Mouse (Mus musculus) left cerebral cortex, postnatal 14 days (tissue): ENCODE measurements around the gene Nol10. TPM values are rescaled to one million over a fixed set of nuclear protein-coding genes. Genes with fewer than 3 reads are reported as not detected.

Experiments
- DNase-seq, 2 experiments: peaks; one replicate each; pipeline ENCODE4 v3.0.0; 2021 to 2022; ENCODE audit warnings: low spot score in 2 of 2, mixed read lengths in 1 of 2
- intact Hi-C: fragments of 180-260 bp; cut with DNase I; formaldehyde crosslinking; loops from one replicate; pipeline ENCODE4 v1.15.1; 2025
- total RNA-seq, 2 experiments: library from RNA; stranded (reverse); gene quantifications; 2 replicates each; pipeline ENCODE4 v1.2.3; 2021

Gene Nol10
- total RNA-seq, 2 experiments from 2014 or later, result 19.7 to 20.3 TPM

DNA sequence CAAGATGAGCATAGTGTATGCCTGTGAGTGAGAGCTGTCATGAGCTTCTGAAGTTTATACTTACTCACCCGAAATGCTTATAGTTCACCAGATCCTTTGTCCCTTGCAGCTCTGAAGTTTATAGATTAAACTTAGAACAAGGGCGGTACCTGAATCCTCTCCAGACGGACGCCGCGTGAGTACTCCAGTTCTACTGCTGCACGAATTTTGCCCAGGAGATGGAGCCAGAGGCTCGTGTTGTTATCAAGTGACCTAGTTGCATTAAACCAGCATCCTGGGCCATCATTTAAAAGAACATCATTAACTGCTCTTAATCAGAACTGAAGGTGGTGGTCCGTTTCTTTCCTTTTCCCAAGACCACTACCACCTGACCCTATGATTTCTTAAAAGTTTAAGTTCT is 10.7 kb downstream of the Nol10 start:
- intact Hi-C loops, result no loop called here
- peak; percentile 42 to 53 for DNase-seq

GRCm38 (mm10) chr12:17360104-17360503 is 11.8 kb downstream of the Nol10 start:
- intact Hi-C loops, result no loop called here
- DNase-seq, result no peak

GRCm38 (mm10) chr12:17360650-17361049 is 12.4 kb downstream of the Nol10 start:
- no peak for DNase-seq
- intact Hi-C loops, result no loop called here

- intact Hi-C loops, result no loop called here
- no peak for DNase-seq
These were observed 14.1 kb downstream of the Nol10 start for GRCm38 (mm10) chr12:17362316-17362715.

DNA sequence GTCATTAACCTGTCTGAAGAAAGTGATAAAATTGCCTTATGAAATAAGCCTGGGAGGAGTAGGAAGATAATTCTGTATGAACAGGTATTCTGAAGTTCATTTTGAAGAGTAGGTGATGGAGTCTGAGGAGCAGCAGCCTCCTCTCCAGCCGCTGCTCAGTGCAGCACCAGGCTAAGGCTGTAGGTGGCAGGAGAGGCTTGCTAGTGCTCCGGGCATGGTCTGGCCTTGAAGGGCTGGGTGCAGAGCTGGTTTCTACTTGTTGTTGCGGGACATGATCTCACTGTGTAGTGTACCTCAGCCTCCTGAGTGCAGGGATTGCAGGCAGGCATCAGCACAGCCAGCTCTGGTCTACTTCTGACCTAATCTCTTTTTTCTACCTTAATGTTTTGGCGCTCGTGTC is 18.7 kb downstream of the Nol10 start:
- peak; percentile 76 for DNase-seq
- intact Hi-C loops, result loop anchor here (5.0 kb wide), 2 partner anchors 185 to 430 kb away; no protein-coding TSS in a partner anchor

GRCm38 (mm10) chr12:17369111-17369510 is 20.9 kb downstream of the Nol10 start:
- DNase-seq, result no peak
- intact Hi-C loops, result loop anchor here (5.0 kb wide), 2 partner anchors 183 to 428 kb away; no protein-coding TSS in a partner anchor

DNA sequence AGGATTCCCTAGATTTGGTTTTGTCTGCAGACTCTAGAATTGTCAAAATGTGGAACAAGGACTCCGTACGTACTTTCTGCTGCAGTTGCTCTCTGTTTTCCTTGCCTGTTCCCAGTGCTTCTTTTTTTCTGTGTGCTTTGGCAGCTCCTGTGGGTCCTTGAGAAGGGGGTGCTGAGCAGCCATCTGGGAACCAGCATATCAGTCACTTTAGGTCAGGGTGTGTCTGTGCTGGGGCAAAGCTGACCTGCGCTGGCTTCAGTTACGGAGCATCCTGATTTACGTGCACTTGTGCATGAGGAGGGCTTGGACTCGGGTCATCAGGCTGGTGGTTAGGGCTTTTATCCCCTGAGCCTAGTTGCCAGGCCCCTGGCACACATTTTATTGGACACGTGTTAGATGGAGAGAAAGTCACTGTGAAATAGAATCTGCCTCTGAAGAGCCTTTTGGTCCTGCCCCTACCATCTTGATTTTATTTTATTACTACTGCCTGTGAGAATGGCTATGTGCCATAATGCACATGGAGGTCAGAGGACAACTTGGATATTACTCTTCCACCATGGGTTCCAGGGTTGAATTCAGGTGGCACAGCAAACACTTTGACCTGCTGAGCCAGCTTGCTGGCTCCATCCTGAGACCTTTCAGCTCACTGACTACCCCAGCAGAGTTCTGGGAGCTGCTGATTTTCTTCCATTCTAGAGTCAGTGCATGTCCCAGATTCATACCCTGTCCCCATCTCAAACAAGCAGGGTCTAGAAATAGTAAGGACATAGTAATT is 21.5 kb downstream of the Nol10 start:
- intact Hi-C loops, result loop anchor here (5.0 kb wide), 2 partner anchors 183 to 428 kb away; no protein-coding TSS in a partner anchor
- no peak for DNase-seq

DNA sequence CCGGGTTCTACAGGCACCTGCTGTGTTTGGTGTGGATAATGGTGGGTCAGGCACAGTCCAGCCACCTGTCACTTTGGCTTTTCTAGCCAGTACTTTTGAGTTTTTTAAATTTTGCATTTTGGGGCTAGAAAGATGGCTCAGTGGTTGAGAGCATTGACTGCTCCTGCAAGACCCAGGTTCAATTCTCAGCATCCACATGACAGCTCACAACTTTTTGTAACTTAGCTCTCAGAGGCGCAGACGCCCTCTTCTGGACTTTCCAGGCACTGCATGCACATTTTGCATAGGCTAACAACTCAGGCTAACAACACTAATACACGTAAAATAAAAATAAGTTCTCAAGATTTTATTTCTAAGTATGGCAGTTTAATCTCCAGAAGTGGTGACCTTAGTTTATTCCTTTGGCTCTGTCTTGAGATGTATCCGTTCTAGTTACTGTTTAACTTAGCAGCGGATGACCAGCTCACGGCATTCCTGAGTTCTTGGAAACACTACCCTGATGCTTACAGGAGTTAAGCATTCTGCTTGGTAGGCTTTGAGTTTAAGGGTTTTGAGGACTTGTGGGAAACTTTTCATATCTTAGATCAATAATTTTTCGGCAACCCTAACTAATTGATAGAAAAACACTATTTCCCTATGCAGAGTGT is 23.5 kb downstream of the Nol10 start:
- intact Hi-C loops, result no loop called here

GRCm38 (mm10) chr12:17372696-17373095 is 24.4 kb downstream of the Nol10 start:
- no peak for DNase-seq
- intact Hi-C loops, result no loop called here

More for the DNA sequence above, 23.5 kb downstream of the Nol10 start:
- DNase-seq, result peak in 1 of 2 experiments; percentile 25

DNA sequence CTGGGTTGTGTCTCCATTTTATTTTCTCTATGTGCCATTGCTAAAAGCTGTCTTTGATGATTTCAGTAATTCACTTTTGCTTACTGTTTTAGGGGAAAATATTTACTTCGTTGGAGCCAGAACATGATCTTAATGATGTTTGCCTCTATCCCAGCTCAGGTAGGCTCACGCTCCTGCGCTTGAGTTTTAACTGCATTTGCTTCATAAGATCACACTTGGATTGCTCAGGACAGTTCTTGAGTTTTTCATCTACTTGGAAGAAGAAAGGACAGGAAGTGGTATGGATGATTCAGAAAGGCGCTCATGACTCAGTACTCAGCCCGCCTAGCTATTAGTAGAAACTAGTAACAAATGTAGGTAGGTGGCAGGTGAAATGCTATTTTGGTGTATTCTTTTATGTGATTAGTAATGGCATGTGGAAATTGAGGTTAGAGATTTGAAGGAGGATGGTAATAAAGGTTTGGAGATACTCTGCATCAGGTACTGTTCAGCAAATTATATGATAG is 25.3 kb downstream of the Nol10 start:
- DNase-seq, result no peak
- intact Hi-C loops, result no loop called here

DNA sequence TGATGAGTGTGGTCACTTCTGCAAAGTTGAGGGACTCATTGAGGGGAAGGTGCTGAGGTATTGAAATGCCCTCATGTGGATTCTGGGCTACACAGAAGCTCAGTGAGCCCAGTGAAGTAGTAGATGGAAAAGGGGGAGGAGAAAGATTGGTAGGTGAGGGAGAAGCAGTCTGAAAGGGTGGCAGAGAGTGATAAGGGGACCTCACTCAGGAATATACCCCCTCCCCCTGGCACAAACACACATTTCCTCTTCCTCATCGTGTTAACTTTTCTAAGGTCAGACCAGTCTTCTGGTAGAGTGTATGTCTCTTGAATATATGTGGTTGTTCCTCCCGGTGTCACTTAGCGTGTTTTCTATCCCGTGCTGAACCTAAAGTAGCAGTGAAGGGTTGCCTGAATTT is 27.0 kb downstream of the Nol10 start:
- intact Hi-C loops, result no loop called here
- no peak for DNase-seq

- intact Hi-C loops, result no loop called here
- no peak for DNase-seq
These were observed 28.3 kb downstream of the Nol10 start for GRCm38 (mm10) chr12:17376521-17376920.

- intact Hi-C loops, result no loop called here
- no peak for DNase-seq
These were observed 32.7 kb downstream of the Nol10 start for GRCm38 (mm10) chr12:17380991-17381390.

- DNase-seq, result no peak
- intact Hi-C loops, result no loop called here
These were observed 34.5 kb downstream of the Nol10 start for GRCm38 (mm10) chr12:17382759-17383158.

DNA sequence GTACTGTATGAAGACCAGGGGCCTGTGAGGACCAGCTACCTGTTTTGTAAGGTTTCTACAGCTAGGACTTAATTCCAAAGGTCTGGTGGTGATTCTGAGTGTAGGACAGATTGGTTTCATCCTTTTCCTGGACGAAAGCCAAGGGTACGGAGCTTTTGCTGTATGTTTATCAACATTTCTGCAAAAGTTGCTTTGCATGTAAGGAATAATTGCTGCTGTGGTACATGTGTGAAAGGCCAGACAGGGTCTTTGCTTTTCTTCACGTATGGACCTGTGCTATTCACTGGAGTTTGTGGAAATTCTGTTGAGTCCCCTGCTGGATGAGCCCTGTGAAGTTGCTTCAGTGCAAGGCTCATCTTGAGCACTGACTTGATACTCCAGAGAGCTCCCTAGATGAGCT is 38.6 kb downstream of the Nol10 start:
- DNase-seq, result no peak
- intact Hi-C loops, result no loop called here

DNA sequence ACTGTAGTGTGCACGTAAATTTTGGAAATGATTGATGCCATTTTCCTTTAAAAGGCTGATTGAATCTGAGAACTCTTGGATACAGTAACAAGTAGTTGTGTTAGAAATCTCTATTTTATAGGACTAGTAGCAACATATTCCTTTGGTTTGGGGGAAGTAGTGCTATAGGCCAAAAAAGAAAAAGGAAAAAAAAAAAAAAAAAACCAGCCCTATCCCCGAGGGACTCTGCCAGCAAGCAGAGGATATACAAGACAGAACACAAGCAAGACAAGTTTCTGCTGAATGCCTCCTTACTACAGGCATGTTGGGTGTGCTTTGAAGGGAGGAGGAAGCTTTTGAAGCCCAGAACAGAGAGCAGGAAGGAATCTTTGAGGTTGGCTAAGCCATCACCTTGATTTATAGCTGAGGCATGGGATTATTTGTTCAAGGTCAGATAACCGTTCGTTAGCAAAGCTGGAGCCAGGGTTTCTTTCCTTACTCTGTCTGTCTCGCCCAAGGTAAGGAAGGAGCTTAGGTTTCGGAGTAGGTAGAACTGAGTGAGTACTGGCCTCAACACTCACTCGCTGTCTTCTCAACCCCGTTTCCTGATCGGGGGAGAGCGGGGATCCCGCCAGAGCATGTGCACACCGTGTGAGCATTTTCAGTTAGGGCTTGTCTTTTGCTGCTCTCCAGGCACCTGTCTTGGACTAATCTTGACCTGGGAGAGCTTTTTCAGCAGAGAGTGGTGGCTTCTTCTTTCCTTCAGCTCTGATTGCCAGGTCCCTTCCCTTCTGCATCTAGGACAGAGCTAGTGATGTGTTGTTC is 39.3 kb downstream of the Nol10 start:
- DNase-seq, result no peak
- intact Hi-C loops, result no loop called here

DNA sequence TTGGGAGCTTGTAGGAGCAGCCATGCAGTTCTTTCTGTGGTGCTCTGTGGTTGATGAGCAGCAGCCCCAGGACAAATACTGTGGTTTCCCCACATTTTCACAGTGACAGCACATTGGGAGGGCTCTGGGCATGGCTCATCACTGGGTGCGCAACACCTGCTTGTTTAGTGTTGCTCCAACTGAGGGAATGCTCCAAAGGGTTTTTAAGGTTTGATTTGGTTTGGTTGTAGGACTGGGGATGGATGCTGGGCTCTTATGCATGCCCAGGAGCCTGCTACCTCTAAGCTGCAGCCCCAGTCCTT is 39.8 kb downstream of the Nol10 start:
- intact Hi-C loops, result no loop called here
- no peak for DNase-seq

- intact Hi-C loops, result no loop called here
- no peak for DNase-seq
These were observed 41.8 kb downstream of the Nol10 start for GRCm38 (mm10) chr12:17390036-17390435.

GRCm38 (mm10) chr12:17390510-17390909 is 42.3 kb downstream of the Nol10 start:
- intact Hi-C loops, result no loop called here
- DNase-seq, result no peak

- intact Hi-C loops, result no loop called here
- DNase-seq, result no peak
These were observed 44.9 kb downstream of the Nol10 start for GRCm38 (mm10) chr12:17393148-17393547.
